Mouse (Mus musculus) stomach, embryonic 16.5 days (tissue): ENCODE results near the gene Gm49318. TPM values are rescaled to one million over a fixed set of nuclear protein-coding genes. Genes with fewer than 3 reads are reported as not detected.

Source experiments
- ATAC-seq: fragments of 200-750 bp; cut with Nextera tagmentation; 2 replicates; pipeline ENCODE4 v1.8.0; 2017; ENCODE audit warnings: moderate number of reproducible peaks, moderate TSS enrichment; ENCODE audit not compliant: insufficient read depth, low FRiP score
- H3K27ac ChIP-seq: fragments of 300-500 bp; sonication (generic); 2 replicates; pipeline ENCODE4 v1.5.1; 2014; ENCODE audit warnings: low read length
- H3K27me3 ChIP-seq: fragments of 300-500 bp; sonication (generic); 2 replicates; pipeline ENCODE4 v1.6.1; 2014; ENCODE audit warnings: low read length, control low read depth, mixed read lengths; ENCODE audit not compliant: control insufficient read depth, insufficient read depth
- H3K36me3 ChIP-seq: fragments of 300-500 bp; sonication (generic); 2 replicates; pipeline ENCODE4 v1.6.1; 2014; ENCODE audit warnings: low read length; ENCODE audit not compliant: control insufficient read depth, insufficient read depth
- H3K4me1 ChIP-seq: fragments of 300-500 bp; sonication (generic); 2 replicates; pipeline ENCODE4 v1.6.1; 2014; ENCODE audit warnings: low read length, control low read depth, mixed read lengths; ENCODE audit not compliant: control insufficient read depth, insufficient read depth
- H3K4me2 ChIP-seq: fragments of 300-500 bp; sonication (generic); 2 replicates; pipeline ENCODE4 v1.6.1; 2014; ENCODE audit warnings: low read depth, low read length, mixed read lengths
- H3K4me3 ChIP-seq: fragments of 300-500 bp; sonication (generic); replicated peaks from 2 replicates; pipeline ENCODE4 v1.5.1; 2014; ENCODE audit warnings: mild to moderate bottlenecking, low read length
- H3K9ac ChIP-seq: fragments of 300-500 bp; sonication (generic); 2 replicates; pipeline ENCODE4 v1.6.1; 2014; ENCODE audit warnings: low read length
- H3K9me3 ChIP-seq: fragments of 300-500 bp; sonication (generic); replicated peaks from 2 replicates; pipeline ENCODE4 v1.6.1; 2016; ENCODE audit warnings: low read length, control low read depth; ENCODE audit not compliant: control insufficient read depth
- WGBS: fragments of 180-500 bp; shearing (Covaris S2); extraction: QIAGEN DNeasy Blood & Tissue Kit; methylation state at CpG from one replicate; pipeline ENCODE4 v1.1.7; 2014; 5-methylcytosine and 5-hydroxymethylcytosine counted together
- microRNA-seq: library from miRNA; unstranded; fragments of <30 nt; microRNA quantifications from one replicate; pipeline ENCODE4, GENCODE M21; 2016
- polyA plus RNA-seq: library from polyadenylated mRNA; unstranded; fragments of >200 nt; fragmentation: Nextera tagmentation; extraction: Ambion mirVana; gene quantifications from 2 replicates; pipeline ENCODE4 v1.2.1, GENCODE M21; 2015

Gene Gm49318
- polyA plus RNA-seq, 1 experiment from 2014 or later, result not detected

- no peaks in the 10 kb centered on the region for H3K27me3 ChIP-seq
- H3K4me3 ChIP-seq, result no peak overlapping the region
- no peak for ATAC-seq
- 90% methylated on average over 6 of the region's 6 CpGs for WGBS
- H3K27ac ChIP-seq, result no peak overlapping the region
- no peaks in the 10 kb centered on the region for H3K9me3 ChIP-seq
- H3K9ac ChIP-seq, result no peak overlapping the region
- peaks cover 15% of the 10 kb centered on the region for H3K4me1 ChIP-seq
- no peak overlapping the region for H3K4me2 ChIP-seq
- H3K36me3 ChIP-seq, result no peaks in the 10 kb centered on the region
Measured at GRCm38 (mm10) chr9:22000296-22000695, 70.8 kb downstream of the Gm49318 start.

GRCm38 (mm10) chr9:21996178-21996867 lies 74.7 kb downstream of the Gm49318 start:
- ATAC-seq, result no peak
- WGBS, result 76% methylated on average over 3 of the region's 3 CpGs
- H3K9ac ChIP-seq, result no peak overlapping the region
- peaks cover 11% of the 10 kb centered on the region for H3K27me3 ChIP-seq
- H3K4me3 ChIP-seq, result no peak overlapping the region
- H3K4me2 ChIP-seq, result no peak overlapping the region
- no peaks in the 10 kb centered on the region for H3K4me1 ChIP-seq
- no peak overlapping the region for H3K27ac ChIP-seq
- no peaks in the 10 kb centered on the region for H3K36me3 ChIP-seq
- H3K9me3 ChIP-seq, result no peaks in the 10 kb centered on the region

- Histone ChIP-seq H3K4me3 (no peak overlapping the region), H3K9me3 (no peaks in the 10 kb centered on the region), H3K4me2 (no peak overlapping the region), H3K9ac (no peak overlapping the region), H3K4me1 (peaks cover 15% of the 10 kb centered on the region), H3K36me3 (no peaks in the 10 kb centered on the region), H3K27me3 (peaks cover 51% of the 10 kb centered on the region), H3K27ac (no peak overlapping the region)
- 71% methylated on average over 4 of the region's 4 CpGs for WGBS
- ATAC-seq, result no peak
Measured at GRCm38 (mm10) chr9:21992227-21992626, 78.8 kb downstream of the Gm49318 start.

GRCm38 (mm10) chr9:21989230-21990110 lies 81.6 kb downstream of the Gm49318 start, which contains the start of gene Rgl3:
Gene Rgl3 (minus strand): TSS chr9:21989446.
- Histone ChIP-seq H3K27me3 (peaks cover 58% of the 10 kb centered on the region), H3K4me2 (peak within 1 kb of the TSS; percentile 77), H3K36me3 (no peaks in the 10 kb centered on the region), H3K4me1 (peaks cover 15% of the 10 kb centered on the region), H3K27ac (no peak within 1 kb of the TSS), H3K9ac (peak within 1 kb of the TSS; percentile 66), H3K9me3 (no peaks in the 10 kb centered on the region), H3K4me3 (peak within 1 kb of the TSS; percentile 52)
- ATAC-seq, result peak; percentile 65
- 2% methylated on average over 41 of the region's 42 CpGs for WGBS

GRCm38 (mm10) chr9:21988421-21989101 lies 82.5 kb downstream of the Gm49318 start:
- WGBS, result 1% methylated on average over 32 of the region's 32 CpGs
- peaks cover 58% of the 10 kb centered on the region for H3K27me3 ChIP-seq

GRCm38 (mm10) chr9:21987592-21988342 lies 83.3 kb downstream of the Gm49318 start:
- Histone ChIP-seq H3K9me3 (no peaks in the 10 kb centered on the region), H3K9ac (no peak overlapping the region), H3K36me3 (no peaks in the 10 kb centered on the region), H3K4me2 (peak overlapping the region; percentile 77), H3K27ac (no peak overlapping the region), H3K27me3 (peaks cover 58% of the 10 kb centered on the region), H3K4me1 (peaks cover 15% of the 10 kb centered on the region), H3K4me3 (peak overlapping the region; percentile 52)
- WGBS, result 11% methylated on average over 36 of the region's 36 CpGs
- no peak for ATAC-seq

More at GRCm38 (mm10) chr9:21988421-21989101, 82.5 kb downstream of the Gm49318 start:
- H3K4me1 ChIP-seq, result peaks cover 15% of the 10 kb centered on the region
- H3K4me3 ChIP-seq, result peak overlapping the region; percentile 52
- no peaks in the 10 kb centered on the region for H3K9me3 ChIP-seq
- peak overlapping the region; percentile 66 for H3K9ac ChIP-seq
- peak overlapping the region; percentile 77 for H3K4me2 ChIP-seq
- H3K27ac ChIP-seq, result no peak overlapping the region
- ATAC-seq, result peak; percentile 54; the same call in 1 of the 2 replicates
- H3K36me3 ChIP-seq, result no peaks in the 10 kb centered on the region

Small RNA genes lying within 50 kb of the gene (microRNA-seq; reads per million reads assigned to microRNA genes)
- gene Mir7084, result 0.50 reads per million

Other genes starting within 250 kb of the Gm49318 start
- gene Angptl8, start 235.7 kb downstream of the Gm49318 start, polyA plus RNA-seq, result 6.4 TPM in 2 replicates
- gene Dock6, start 218.6 kb downstream of the Gm49318 start, polyA plus RNA-seq, result 39.4 and 41.6 TPM in 2 replicates
- 106 and 130 TPM in 2 replicates for gene Rab3d, start 153.1 kb downstream of the Gm49318 start, polyA plus RNA-seq
- gene Ccdc159, start 143.8 kb downstream of the Gm49318 start, polyA plus RNA-seq, result 3.4 and 4.6 TPM in 2 replicates
- gene Tmem205, start 143.7 kb downstream of the Gm49318 start, polyA plus RNA-seq, result 74.5 and 81.2 TPM in 2 replicates
- 6.9 and 7.1 TPM in 2 replicates for gene Plppr2, start 134.2 kb downstream of the Gm49318 start, polyA plus RNA-seq
- 5.6 and 6.0 TPM in 2 replicates for gene Swsap1, start 115.5 kb downstream of the Gm49318 start, polyA plus RNA-seq
- gene Epor, start 107.8 kb downstream of the Gm49318 start, polyA plus RNA-seq, result 10.4 and 11.8 TPM in 2 replicates
- gene Rgl3, start 81.8 kb downstream of the Gm49318 start, polyA plus RNA-seq, result 6.1 and 6.2 TPM in 2 replicates
- 0.53 and 0.59 TPM in 2 replicates for gene Ccdc151, start 68.6 kb downstream of the Gm49318 start, polyA plus RNA-seq
- 102 TPM in 2 replicates for gene Prkcsh, start 68.5 kb downstream of the Gm49318 start, polyA plus RNA-seq
- 1.9 and 2.1 TPM in 2 replicates for gene Elavl3, start 19.2 kb downstream of the Gm49318 start, polyA plus RNA-seq
- 11.2 and 11.7 TPM in 2 replicates for gene Zfp653, start 117 bp upstream of the Gm49318 start, polyA plus RNA-seq
- 43.5 and 43.9 TPM in 2 replicates for gene Ecsit, start 14.2 kb upstream of the Gm49318 start, polyA plus RNA-seq
- gene Cnn1, start 28.0 kb upstream of the Gm49318 start, polyA plus RNA-seq, result 505 and 582 TPM in 2 replicates
- 152 and 158 TPM in 2 replicates for gene Elof1, start 45.9 kb upstream of the Gm49318 start, polyA plus RNA-seq
- 42.2 and 45.3 TPM in 2 replicates for gene Acp5, start 64.5 kb upstream of the Gm49318 start, polyA plus RNA-seq
- gene Pigyl, start 85.6 kb upstream of the Gm49318 start, polyA plus RNA-seq, result 90.4 and 93.4 TPM in 2 replicates
- 1.0 and 1.9 TPM in 2 replicates for gene Zfp872, start 116.8 kb upstream of the Gm49318 start, polyA plus RNA-seq
- gene Zfp809, start 154.5 kb upstream of the Gm49318 start, polyA plus RNA-seq, result 27.5 and 29.7 TPM in 2 replicates
- 2.7 and 3.3 TPM in 2 replicates for gene Zfp599, start 188.6 kb upstream of the Gm49318 start, polyA plus RNA-seq
- 13.6 and 15.2 TPM in 2 replicates for gene Zfp810, start 236.4 kb upstream of the Gm49318 start, polyA plus RNA-seq